Mouse (Mus musculus): ENCODE measurements around the gene Kti12.

DNA sequence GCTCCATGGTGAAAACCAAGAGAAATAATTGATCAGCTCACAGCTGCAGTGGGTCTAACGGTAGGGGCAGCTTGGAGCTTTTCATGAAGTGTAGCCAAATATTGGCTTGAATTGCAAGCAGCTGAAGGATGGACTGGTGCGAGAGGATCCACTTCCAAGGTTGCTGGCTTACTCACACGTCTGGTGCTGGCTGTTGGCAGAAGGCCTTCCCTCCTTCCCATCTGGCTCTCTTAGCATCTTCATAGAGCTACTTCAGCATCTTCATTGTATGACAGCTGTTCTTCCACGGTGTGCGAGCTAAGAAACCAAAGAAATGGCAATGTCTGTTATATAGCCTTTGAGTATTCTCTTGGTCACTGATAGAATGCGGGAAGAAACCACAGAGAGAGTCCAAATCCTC is 43.3 kb downstream of the Kti12 start:
- TF ChIP-seq CTCF (IDR thresholded peaks at IDR 0.05; ENCODE audit: low read depth) (no peak), EP300 (IDR thresholded peaks at IDR 0.05; ENCODE audit: low read depth) (no peak)

All from liver, embryonic 14.5 days (tissue).